Comparison of ENCODE assay signal across 30 mouse cellular contexts in the genomic region with DNA sequence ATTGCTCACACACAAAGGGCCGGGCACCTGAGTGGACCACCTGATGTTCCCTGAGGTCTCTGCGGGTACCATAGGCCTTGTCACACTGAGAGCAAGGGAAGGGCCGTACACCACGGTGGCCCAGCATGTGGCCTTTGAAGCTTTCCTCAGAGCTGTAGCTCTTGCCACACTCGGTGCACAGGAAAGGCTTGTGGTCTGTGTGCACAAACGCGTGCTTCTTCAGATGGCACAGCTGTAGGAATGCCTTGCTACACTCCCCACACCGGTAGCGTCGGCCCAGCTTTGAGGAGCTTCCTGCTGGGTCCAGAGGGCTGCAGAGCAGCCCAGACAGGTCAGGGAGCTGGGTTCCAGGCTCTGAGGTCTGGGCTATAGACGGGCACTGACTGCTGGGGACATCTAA. TPM values are rescaled to one million over a fixed set of nuclear protein-coding genes. Genes with fewer than 3 reads are reported as not detected.
A peak's percentile ranks its signal among the peaks of the same experiment; 100 is the strongest.
DNase-seq lines count a peak whose midpoint lies in the region; ATAC-seq and TF ChIP-seq lines count a peak whose summit lies in the region.
"Had no signal": no experiment of that assay in that cellular context is flagged by ENCODE, and none has a peak within 500 bp of the region (broad histone marks: within the 10 kb centered on the region; RNA-seq: fewer than 3 reads in every experiment).

No protein-coding gene starts in this region.

- DNase-seq in CD8-positive naive resting alpha-beta T cell, adult 2 months (ENCODE audit: low read depth in 2 of 2, low spot score in 2 of 2), result peak; percentile 45 to 48
- peak; percentile 78 for DNase-seq in thymus, adult 2 months
- DNase-seq in thymus, postnatal 4 days, result peak; percentile 74
- no peak for DNase-seq in cerebellum, adult 9-10 months
- no peak for DNase-seq in heart, adult 18-20 months
- no peak for DNase-seq in gastrocnemius, adult 18-20 months (ENCODE audit: low spot score)
- DNase-seq: adrenal gland, postnatal 36 days; cerebellum, adult 11-12 months; cerebellum, postnatal 25 days; embryo, embryonic 11 days; gastrocnemius, adult 2 months; heart, postnatal 10 days; kidney, postnatal 4 days; liver, embryonic 13.5 days; lung, embryonic 14.5 days; lung, postnatal 4 days; right cerebral cortex, adult 18-20 months; right cerebral cortex, postnatal 4 days had no signal

- 0 out of 2 replicates have a peak overlapping the region, but pooled peaks have one; percentile 4 for H3K4me3 ChIP-seq in thymus, adult 2 months (ENCODE audit: control insufficient read depth, insufficient read depth, low read length)
- H3K4me3 ChIP-seq: embryonic facial prominence, embryonic 13.5 days; erythroblast, embryonic 14.5 days; forebrain, embryonic 12.5 days; gastrocnemius, adult 2 months; heart, embryonic 10.5 days; liver, embryonic 13.5 days; midbrain, embryonic 10.5 days; neural tube, embryonic 15.5 days had no signal

- WGBS in thymus, adult 2 months, result 6% methylated on average over 11 of the region's 11 CpGs

- H3K4me1 ChIP-seq in thymus, adult 2 months (replicated peaks; ENCODE audit: control insufficient read depth, insufficient read depth, low read length), result peaks cover 56% of the 10 kb centered on the region

- ATAC-seq in granulocyte monocyte progenitor cell, adult 5-6 weeks (replicated peaks; ENCODE audit: poor library complexity, severe bottlenecking), result peak; percentile 43
- ATAC-seq: hindbrain, postnatal 0 days; intestine, postnatal 0 days; midbrain, embryonic 16.5 days had no signal

- H3K36me3 ChIP-seq in thymus, adult 2 months (ENCODE audit: control insufficient read depth, insufficient read depth, low read length), result peaks cover 13% of the 10 kb centered on the region

- H3K27me3 ChIP-seq in thymus, adult 2 months (ENCODE audit: control insufficient read depth, insufficient read depth, low read length), result no peaks in the 10 kb centered on the region
- H3K27me3 ChIP-seq: embryonic facial prominence, embryonic 13.5 days; forebrain, embryonic 12.5 days; liver, embryonic 13.5 days; neural tube, embryonic 15.5 days had no signal

- no peak; the same call in none of the 2 replicates for TF ChIP-seq POLR2A in thymus, adult 2 months (IDR thresholded peaks at IDR 0.05; ENCODE audit: control insufficient read depth, extremely low read depth, insufficient read depth, low read length, poor library complexity)

- peak overlapping the region; percentile 96 for H3K27ac ChIP-seq in thymus, adult 2 months (ENCODE audit: control insufficient read depth, insufficient read depth, low read length)
- H3K27ac ChIP-seq: embryonic facial prominence, embryonic 13.5 days; forebrain, embryonic 12.5 days; gastrocnemius, adult 2 months; heart, embryonic 10.5 days; hindbrain, postnatal 0 days; liver, embryonic 13.5 days; midbrain, embryonic 10.5 days; neural tube, embryonic 15.5 days had no signal

- 0 out of 2 replicates have a peak, but pooled peaks have one; percentile 38 for TF ChIP-seq CTCF in thymus, adult 2 months (IDR thresholded peaks at IDR 0.05; ENCODE audit: borderline replicate concordance, control insufficient read depth, extremely low read depth, insufficient read depth, low read length, poor library complexity)

RNA-seq across cellular contexts. Expression of gene Zfp408, which starts 3.8 kb away (rescaled TPM):
- total RNA-seq in granulocyte monocyte progenitor cell, adult 5-6 weeks (2014; fragmentation: Nextera tagmentation), result 7.0 and 10.3 TPM in 2 replicates
- total RNA-seq in granulocyte monocyte progenitor cell, adult 5-6 weeks (2017), result 5.8 and 8.7 TPM in 2 replicates
- 52.2 and 62.6 TPM in 2 replicates for polyA plus RNA-seq in thymus, adult 2 months (2012; rRNA removed)
- 1 to 10 TPM; 3.6 to 4.6 TPM for total RNA-seq in heart, adult 18-20 months (2021)
- total RNA-seq in gastrocnemius, adult 18-20 months (2021), result 1 to 10 TPM; 2.4 to 3.0 TPM

RNA-seq across cellular contexts. Expression of gene Arhgap1, which starts 3.8 kb away (rescaled TPM):
- total RNA-seq in granulocyte monocyte progenitor cell, adult 5-6 weeks (2014; fragmentation: Nextera tagmentation), result 66.5 and 81.6 TPM in 2 replicates
- 33.2 and 40.2 TPM in 2 replicates for total RNA-seq in granulocyte monocyte progenitor cell, adult 5-6 weeks (2017)
- 185 and 191 TPM in 2 replicates for polyA plus RNA-seq in thymus, adult 2 months (2012; rRNA removed)
- 10 to 100 TPM; 22.1 to 26.5 TPM for total RNA-seq in heart, adult 18-20 months (2021)
- 1 to 10 TPM; 4.6 to 6.9 TPM for total RNA-seq in gastrocnemius, adult 18-20 months (2021)

RNA-seq across cellular contexts. Expression of gene F2, which starts 9.6 kb away (rescaled TPM):
- not detected in 2 replicates for total RNA-seq in granulocyte monocyte progenitor cell, adult 5-6 weeks (2014; fragmentation: Nextera tagmentation)
- not detected in 2 replicates for total RNA-seq in granulocyte monocyte progenitor cell, adult 5-6 weeks (2017)
- polyA plus RNA-seq in thymus, adult 2 months (2012; rRNA removed), result 0.62 and 5.1 TPM in 2 replicates
- not detected for total RNA-seq in heart, adult 18-20 months (2021)
- under 1 TPM in 1 of 2 experiments, not detected in 1; 0.83 TPM for total RNA-seq in gastrocnemius, adult 18-20 months (2021)
- total RNA-seq: hindbrain, postnatal 0 days; left cerebral cortex, postnatal 36 days had no signal
- polyA plus RNA-seq: hindbrain, postnatal 0 days; kidney, embryonic 14.5 days had no signal

Comparison
In these comparisons a context has a peak if more than half of its experiments do, and no peak if none do; other contexts are left out.
1. DNase-seq: peak in CD8-positive naive resting alpha-beta T cell, adult 2 months (2 of 2), thymus, adult 2 months (single experiment) and thymus, postnatal 4 days (single experiment); none in cerebellum, adult 9-10 months (single experiment), heart, adult 18-20 months (0 of 2) and gastrocnemius, adult 18-20 months (single experiment).